Mouse (Mus musculus) heart, embryonic 11.5 days (tissue): ENCODE data around the gene Gnb5. TPM values are rescaled to one million over a fixed set of nuclear protein-coding genes. Genes with fewer than 3 reads are reported as not detected.

Source experiments
- ATAC-seq: fragments of 200-750 bp; cut with Nextera tagmentation; replicated peaks from 2 replicates; pipeline ENCODE4 v1.8.0; 2017; ENCODE audit warnings: moderate library complexity; ENCODE audit not compliant: insufficient number of reproducible peaks, low FRiP score, low TSS enrichment
- H3K27ac ChIP-seq: fragments of 300-500 bp; sonication (generic); 2 replicates; pipeline ENCODE4 v1.5.1; 2014; ENCODE audit warnings: mild to moderate bottlenecking, low read depth, low read length
- H3K27me3 ChIP-seq: fragments of 300-500 bp; sonication (generic); 2 replicates; pipeline ENCODE4 v1.6.1; 2014; ENCODE audit warnings: mild to moderate bottlenecking, low read length, mixed read lengths; ENCODE audit not compliant: control insufficient read depth, insufficient read depth
- H3K36me3 ChIP-seq: fragments of 300-500 bp; sonication (generic); 2 replicates; pipeline ENCODE4 v1.6.1; 2014; ENCODE audit warnings: mild to moderate bottlenecking, low read length, moderate library complexity, mixed read lengths; ENCODE audit not compliant: control insufficient read depth, insufficient read depth
- H3K4me1 ChIP-seq: fragments of 300-500 bp; sonication (generic); 2 replicates; pipeline ENCODE4 v1.6.1; 2014; ENCODE audit warnings: low read length; ENCODE audit not compliant: control insufficient read depth, insufficient read depth
- H3K4me2 ChIP-seq: fragments of 300-500 bp; sonication (generic); 2 replicates; pipeline ENCODE4 v1.6.1; 2014; ENCODE audit warnings: mild to moderate bottlenecking, moderate library complexity
- H3K4me3 ChIP-seq: fragments of 300-500 bp; sonication (generic); 2 replicates; pipeline ENCODE4 v1.5.1; 2014; ENCODE audit warnings: low read depth, low read length
- H3K9ac ChIP-seq: fragments of 300-500 bp; sonication (generic); 2 replicates; pipeline ENCODE4 v1.6.1; 2014; ENCODE audit warnings: mild to moderate bottlenecking, low read depth, low read length, moderate library complexity
- H3K9me3 ChIP-seq: fragments of 300-500 bp; sonication (generic); replicated peaks from 2 replicates; pipeline ENCODE4 v1.6.1; 2016; ENCODE audit warnings: low read length; ENCODE audit not compliant: control insufficient read depth
- WGBS: fragments of 180-500 bp; shearing (Covaris S2); extraction: QIAGEN DNeasy Blood & Tissue Kit; methylation state at CpG from one replicate; pipeline ENCODE4 v1.1.7; 2014; ENCODE audit not compliant: insufficient replicate concordance; 5-methylcytosine and 5-hydroxymethylcytosine counted together
- polyA plus RNA-seq: library from polyadenylated mRNA; unstranded; fragments of >200 nt; fragmentation: Nextera tagmentation; extraction: Ambion mirVana; gene quantifications from 2 replicates; pipeline ENCODE4 v1.2.1, GENCODE M21; 2014

Gene Gnb5
- 54.3 and 67.8 TPM in 2 replicates for polyA plus RNA-seq

DNA sequence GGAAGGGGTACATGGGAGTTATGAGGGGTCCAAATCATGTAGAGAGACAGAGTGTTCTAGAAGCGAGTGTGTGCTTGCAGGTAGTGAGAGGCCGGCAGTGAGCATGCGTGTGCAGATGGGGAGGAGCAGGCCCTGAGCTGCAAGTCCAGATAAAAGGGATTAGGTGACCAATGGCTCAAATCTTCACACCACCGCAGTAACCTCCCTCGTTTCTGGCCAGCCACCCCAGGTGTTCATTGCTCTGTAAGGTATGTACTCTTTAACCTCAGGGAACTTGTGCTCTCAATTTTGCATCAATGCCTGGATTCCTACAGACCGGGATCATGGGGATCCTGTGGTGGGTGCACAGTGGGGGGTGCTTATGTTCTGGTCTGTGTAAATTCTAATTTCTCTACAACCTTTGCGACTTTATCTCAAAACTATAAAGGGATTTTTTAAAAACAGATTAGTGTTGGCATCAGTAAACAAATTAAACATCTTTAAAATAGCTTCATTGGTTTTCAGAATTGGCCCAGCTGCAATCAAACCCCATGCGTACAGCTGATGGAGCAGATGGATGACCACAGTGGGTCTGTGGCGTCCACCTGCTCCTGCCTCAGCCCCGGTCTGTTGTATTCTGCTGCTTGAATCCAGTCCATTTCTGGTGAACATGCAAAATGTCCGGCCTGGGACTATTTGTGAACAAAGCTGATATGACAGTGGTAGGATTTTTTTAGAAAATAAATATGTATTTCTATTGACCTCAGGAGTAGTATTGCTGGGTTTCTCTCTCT, at the start of gene Gnb5:
TSS of gene Gnb5 (plus strand) at position 163 of the 773 bp plus-strand sequence.
- WGBS: 80% methylated on average over 11 of the region's 11 CpGs
- Histone ChIP-seq H3K27me3 (no peaks in the 10 kb centered on the region), H3K4me2 (no peak within 1 kb of the TSS)

DNA sequence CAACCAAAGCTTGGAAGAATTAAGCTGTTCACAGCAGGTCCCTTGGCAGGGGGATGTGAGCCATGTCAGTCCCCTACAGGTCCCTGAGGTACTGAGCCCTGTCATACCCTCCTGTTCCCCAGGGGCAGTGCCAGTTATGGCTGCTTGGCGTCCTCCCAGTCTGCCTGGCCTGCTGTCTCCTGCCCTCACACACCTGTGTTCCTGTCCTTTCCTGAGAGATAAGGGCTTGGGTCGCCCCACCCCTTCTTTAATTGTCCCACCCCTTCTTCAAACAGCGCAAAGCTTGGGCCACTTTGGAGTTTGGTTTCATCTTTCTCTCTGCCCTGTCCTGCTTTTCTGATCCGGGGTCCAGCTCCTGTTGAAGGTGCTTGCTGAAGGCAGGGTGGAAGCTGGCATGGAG, 47.3 kb upstream of the Gnb5 start:
- Histone ChIP-seq H3K9me3 (no peaks in the 10 kb centered on the region), H3K36me3 (no peaks in the 10 kb centered on the region), H3K27me3 (no peaks in the 10 kb centered on the region), H3K27ac (no peak overlapping the region), H3K4me1 (peaks cover 5% of the 10 kb centered on the region; the same call in 1 of the 2 replicates), H3K9ac (no peak overlapping the region), H3K4me2 (no peak overlapping the region), H3K4me3 (no peak overlapping the region)
- WGBS: 54% methylated on average over 4 of the region's 4 CpGs
- no peak for ATAC-seq

More for the DNA sequence above, at the start of gene Gnb5:
- Histone ChIP-seq H3K36me3 (no peaks in the 10 kb centered on the region), H3K4me1 (no peaks in the 10 kb centered on the region; the same call in 1 of the 2 replicates), H3K9ac (no peak within 1 kb of the TSS), H3K4me3 (no peak within 1 kb of the TSS), H3K9me3 (no peaks in the 10 kb centered on the region), H3K27ac (no peak within 1 kb of the TSS)
- no peak for ATAC-seq

DNA sequence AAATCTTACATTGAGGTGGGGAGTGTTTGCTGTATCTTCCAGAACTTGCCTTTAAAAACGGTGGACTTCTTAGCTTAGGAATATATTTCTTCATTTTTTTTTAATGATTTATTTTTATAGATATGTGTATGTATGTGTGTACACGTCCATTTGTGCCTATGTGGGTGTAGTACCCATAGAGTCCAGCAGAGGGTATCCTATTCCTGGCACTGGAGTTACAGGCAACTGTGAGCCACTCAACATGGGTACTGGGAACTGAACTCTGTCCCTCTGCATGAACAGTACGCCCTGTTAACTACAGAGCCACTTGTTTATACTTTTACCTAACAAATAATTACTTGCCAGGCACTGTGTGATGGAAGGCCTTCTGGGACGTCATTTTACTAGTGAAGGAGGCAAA, 46.4 kb upstream of the Gnb5 start:
- Histone ChIP-seq H3K9me3 (no peaks in the 10 kb centered on the region), H3K27me3 (no peaks in the 10 kb centered on the region), H3K27ac (no peak overlapping the region), H3K4me1 (no peaks in the 10 kb centered on the region; the same call in 1 of the 2 replicates), H3K9ac (no peak overlapping the region), H3K36me3 (no peaks in the 10 kb centered on the region), H3K4me3 (no peak overlapping the region), H3K4me2 (no peak overlapping the region)
- no peak for ATAC-seq
- 79% methylated on average over 4 of the region's 4 CpGs for WGBS

DNA sequence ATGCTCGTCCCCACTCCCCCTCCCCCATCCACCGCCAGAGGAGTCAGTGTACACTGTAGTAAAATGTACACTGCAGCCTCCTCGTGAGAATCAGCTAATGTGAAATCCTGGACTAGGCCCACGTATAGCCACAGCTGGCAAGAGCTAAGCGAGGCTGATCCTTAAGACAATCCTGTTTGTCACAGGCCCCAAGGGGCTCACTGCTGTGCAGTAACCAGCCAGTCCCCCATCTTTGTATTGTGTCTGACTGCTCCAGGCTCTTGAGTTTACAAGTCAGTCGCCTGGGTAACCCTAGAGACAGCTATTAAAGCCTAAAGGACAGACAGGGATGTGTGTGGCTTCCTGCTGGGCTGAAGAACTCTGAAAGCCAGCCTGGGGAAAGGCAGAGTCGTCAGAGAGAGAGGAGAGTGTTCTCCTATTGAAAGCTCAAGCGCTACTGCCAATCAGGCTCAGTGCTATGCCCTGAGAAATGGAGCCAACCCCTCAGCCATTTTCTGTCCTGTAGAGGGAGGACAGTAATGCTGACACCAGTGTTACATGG, 44.7 kb upstream of the Gnb5 start:
- ATAC-seq: no peak
- Histone ChIP-seq H3K27ac (no peak overlapping the region), H3K4me3 (no peak overlapping the region), H3K4me1 (no peaks in the 10 kb centered on the region; the same call in 1 of the 2 replicates), H3K9me3 (no peaks in the 10 kb centered on the region), H3K4me2 (no peak overlapping the region), H3K27me3 (no peaks in the 10 kb centered on the region), H3K36me3 (no peaks in the 10 kb centered on the region), H3K9ac (no peak overlapping the region)
- WGBS: 31% methylated on average over 8 of the region's 8 CpGs

DNA sequence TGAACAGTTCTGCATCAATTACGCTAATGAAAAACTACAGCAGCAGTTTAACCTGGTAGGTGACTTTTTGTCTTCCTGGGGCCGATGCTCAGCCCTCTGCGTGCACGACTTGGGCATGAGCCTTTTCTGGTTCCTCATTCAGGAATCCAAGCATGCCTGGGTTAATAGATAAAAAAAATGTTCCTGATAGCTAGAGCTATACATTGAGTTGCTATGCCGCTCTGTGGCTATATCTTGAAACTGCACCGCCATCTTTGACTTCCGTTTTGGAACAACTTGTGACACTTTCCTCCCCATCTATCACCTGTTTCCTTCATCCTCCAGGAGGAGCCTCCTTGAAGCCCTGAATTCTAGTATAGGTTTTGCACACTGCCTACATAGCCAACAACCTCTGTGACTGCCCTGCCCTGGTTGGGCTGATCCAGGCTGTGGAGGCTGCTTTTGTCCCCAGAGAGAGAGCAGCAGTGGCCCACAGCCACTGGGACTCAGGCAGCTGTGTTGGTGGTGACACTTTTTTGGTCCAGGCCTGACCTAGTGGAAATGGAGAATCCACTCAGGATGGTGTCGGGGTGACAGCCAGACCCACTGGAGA, 43.8 kb upstream of the Gnb5 start:
- no peak for ATAC-seq
- Histone ChIP-seq H3K4me2 (no peak overlapping the region), H3K27ac (no peak overlapping the region), H3K9ac (no peak overlapping the region), H3K27me3 (no peaks in the 10 kb centered on the region), H3K9me3 (no peaks in the 10 kb centered on the region), H3K36me3 (no peaks in the 10 kb centered on the region), H3K4me1 (no peaks in the 10 kb centered on the region; the same call in 1 of the 2 replicates), H3K4me3 (no peak overlapping the region)
- 58% methylated on average over 8 of the region's 8 CpGs for WGBS

DNA sequence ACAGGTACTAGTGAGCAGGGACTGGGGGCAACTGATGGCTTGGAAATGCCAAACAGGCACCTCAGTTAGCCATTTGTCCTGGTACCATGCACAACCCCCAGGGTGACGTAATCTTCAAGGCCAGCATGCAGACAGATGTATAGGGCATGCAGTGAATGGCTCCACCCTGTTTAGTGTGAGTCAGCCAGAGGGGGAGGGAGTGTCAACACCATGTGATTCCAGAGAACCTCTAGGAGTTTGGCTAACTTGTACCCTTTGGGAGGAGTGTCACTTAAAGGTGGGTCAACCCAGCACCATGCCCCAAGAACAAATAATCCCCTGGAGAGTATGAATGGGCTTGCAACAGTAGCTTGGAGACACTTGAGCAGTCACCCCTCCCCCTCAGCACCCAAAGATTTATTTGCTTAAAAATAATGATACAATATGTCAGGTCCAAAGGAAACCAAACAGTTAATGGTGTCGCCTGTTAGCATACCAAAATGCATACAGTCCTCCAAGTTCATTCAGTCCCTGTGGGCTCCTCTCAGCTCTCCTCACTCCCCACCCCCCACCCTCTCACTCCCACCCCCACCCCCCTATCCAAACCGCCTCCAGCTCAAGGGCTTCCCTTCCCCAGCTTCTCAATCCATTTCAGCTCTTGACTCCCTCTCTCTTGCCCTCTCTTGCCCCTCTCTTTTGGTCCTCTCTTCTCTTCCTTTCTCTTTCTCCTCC, 41.9 kb upstream of the Gnb5 start:
- no peak for ATAC-seq
- no peaks in the 10 kb centered on the region for H3K9me3 ChIP-seq
- H3K4me2 ChIP-seq: no peak overlapping the region
- no peak overlapping the region for H3K27ac ChIP-seq
- no peak overlapping the region for H3K9ac ChIP-seq
- WGBS: 41% methylated on average over 3 of the region's 3 CpGs
- H3K4me3 ChIP-seq: no peak overlapping the region
- H3K4me1 ChIP-seq: no peaks in the 10 kb centered on the region; the same call in 1 of the 2 replicates
- H3K27me3 ChIP-seq: no peaks in the 10 kb centered on the region
- no peaks in the 10 kb centered on the region for H3K36me3 ChIP-seq

DNA sequence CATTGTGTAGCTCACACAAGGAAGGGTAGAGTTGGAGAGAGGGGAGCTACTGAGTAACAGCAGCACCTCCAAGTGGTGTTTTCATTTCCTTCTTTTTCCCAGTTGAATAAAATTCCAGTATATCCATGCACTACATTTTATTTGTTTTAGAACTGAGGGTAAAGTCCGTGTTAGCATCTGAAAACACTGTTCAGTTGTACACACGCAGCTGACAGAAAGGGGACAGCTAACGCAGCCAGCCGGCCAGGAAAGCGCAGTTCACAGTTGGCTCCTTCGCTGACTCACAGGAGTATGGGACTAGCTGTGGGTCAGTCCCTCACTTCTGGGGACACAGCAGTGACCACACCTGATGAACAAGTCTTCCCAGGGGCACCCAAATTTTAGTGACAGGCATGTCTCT, 38.9 kb upstream of the Gnb5 start:
- Histone ChIP-seq H3K9ac (no peak overlapping the region), H3K4me1 (no peaks in the 10 kb centered on the region), H3K36me3 (no peaks in the 10 kb centered on the region), H3K4me2 (no peak overlapping the region), H3K9me3 (no peaks in the 10 kb centered on the region), H3K27me3 (no peaks in the 10 kb centered on the region), H3K27ac (no peak overlapping the region), H3K4me3 (no peak overlapping the region)
- 81% methylated on average over 6 of the region's 6 CpGs for WGBS
- no peak for ATAC-seq

DNA sequence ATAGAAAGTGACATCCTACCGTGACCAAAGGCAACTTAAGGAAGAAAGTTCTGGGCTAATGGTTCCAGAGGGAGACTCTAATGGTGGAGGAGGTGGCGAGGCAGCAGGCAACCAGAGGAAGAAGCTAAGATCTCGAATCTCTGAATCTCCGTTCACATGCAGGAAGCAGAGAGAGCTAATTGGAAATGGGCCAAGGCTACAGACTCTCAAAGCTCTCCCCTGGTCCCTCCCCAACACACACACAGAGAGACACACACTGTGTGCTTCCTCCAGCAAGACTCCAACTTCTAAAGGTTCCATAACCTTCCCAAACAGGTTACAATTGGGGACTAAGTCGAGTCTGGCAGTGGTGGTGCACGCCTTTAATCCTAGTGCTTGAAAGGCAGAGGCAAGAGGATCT, 35.7 kb upstream of the Gnb5 start:
- ATAC-seq: no peak
- 66% methylated on average over 6 of the region's 6 CpGs for WGBS
- H3K9me3 ChIP-seq: no peaks in the 10 kb centered on the region
- no peak overlapping the region for H3K4me3 ChIP-seq
- H3K27ac ChIP-seq: no peak overlapping the region
- no peak overlapping the region for H3K9ac ChIP-seq
- H3K4me1 ChIP-seq: no peaks in the 10 kb centered on the region
- H3K36me3 ChIP-seq: no peaks in the 10 kb centered on the region
- H3K4me2 ChIP-seq: no peak overlapping the region
- no peaks in the 10 kb centered on the region for H3K27me3 ChIP-seq
